Mouse (Mus musculus) bone marrow, adult 2 months (tissue): ENCODE measurements around the gene Senp7. TPM values are rescaled to one million over a fixed set of nuclear protein-coding genes. Genes with fewer than 3 reads are reported as not detected.
"Not testable (repeated sequence)": the region's sequence is repeated elsewhere in the genome, so short reads cannot be mapped to it uniquely, and the experiment has no call there.

ENCODE experiments used
- H3K27ac ChIP-seq: fragments of 200-500 bp; 2 replicates; pipeline ENCODE4 v1.5.1; 2012; ENCODE audit warnings: low read depth, mild to moderate bottlenecking, control low read depth, inconsistent platforms, low read length; ENCODE audit not compliant: control insufficient read depth, poor library complexity, insufficient read depth
- H3K4me1 ChIP-seq: fragments of 200-500 bp; 2 replicates; pipeline ENCODE4 v1.6.1; 2011; ENCODE audit warnings: low read length; ENCODE audit not compliant: control insufficient read depth, insufficient read depth
- H3K4me3 ChIP-seq: fragments of 200-500 bp; replicated peaks from 2 replicates; pipeline ENCODE3; 2011; ENCODE audit warnings: mild to moderate bottlenecking, low read depth, low read length, control low read depth; ENCODE audit not compliant: control insufficient read depth
- CTCF ChIP-seq: fragments of 200-500 bp; IDR thresholded peaks from 2 replicates; pipeline ENCODE4 v1.5.1; 2011; ENCODE audit warnings: low read length, control low read depth; ENCODE audit not compliant: control insufficient read depth, insufficient read depth
- POLR2A ChIP-seq: fragments of 200-500 bp; IDR thresholded peaks from 2 replicates; pipeline ENCODE4 v1.6.1; 2011; ENCODE audit warnings: low read depth, mild to moderate bottlenecking, control low read depth, low read length, borderline replicate concordance; ENCODE audit not compliant: control insufficient read depth
- WGBS: fragments of 180-500 bp; shearing (Covaris S2); methylation state at CpG from one replicate; pipeline ENCODE4 v1.1.7; 2018; 5-methylcytosine and 5-hydroxymethylcytosine counted together
- polyA plus RNA-seq: library from polyadenylated mRNA; stranded (reverse); fragments of >200 nt; gene quantifications from 2 replicates; pipeline ENCODE4 v1.2.4, GENCODE M21; 2011; ENCODE audit warnings: low replicate concordance; ENCODE audit not compliant: missing spikeins, insufficient read depth, insufficient read length

Senp7 gene
- polyA plus RNA-seq: 21.4 and 32.6 TPM in 2 replicates

GRCm38 (mm10) chr16:56048038-56048437 is at the start of gene Senp7:
Senp7 (plus strand) TSS chr16:56048338.
- H3K27ac ChIP-seq, H3K4me1 ChIP-seq, H3K4me3 ChIP-seq: not testable (repeated sequence)
- no CpG with 5 or more reads among the region's 4 CpGs for WGBS

- H3K4me1 ChIP-seq: no peaks in the 10 kb centered on the region
- TF ChIP-seq POLR2A: no peak
- TF ChIP-seq CTCF: no peak
- H3K4me3 ChIP-seq: no peak overlapping the region
- H3K27ac ChIP-seq: no peak overlapping the region
- 90% methylated on average over 11 of the region's 11 CpGs for WGBS
These were observed 41.3 kb upstream of the Senp7 start for GRCm38 (mm10) chr16:56006798-56007197.

GRCm38 (mm10) chr16:56008862-56009261 is 39.3 kb upstream of the Senp7 start:
- Histone ChIP-seq H3K4me1 (no peaks in the 10 kb centered on the region), H3K4me3 (no peak overlapping the region), H3K27ac (no peak overlapping the region)
- WGBS: 80% methylated on average over 1 of the region's 1 CpGs
- TF ChIP-seq CTCF (no peak), POLR2A (no peak)

GRCm38 (mm10) chr16:56012789-56013743 is 35.1 kb upstream of the Senp7 start:
- Histone ChIP-seq H3K4me1 (no peaks in the 10 kb centered on the region), H3K27ac (no peak overlapping the region), H3K4me3 (no peak overlapping the region)
- 93% methylated on average over 10 of the region's 10 CpGs for WGBS
- TF ChIP-seq CTCF: no peak
- no peak for TF ChIP-seq POLR2A

- Histone ChIP-seq H3K27ac (no peak overlapping the region), H3K4me3 (no peak overlapping the region), H3K4me1 (no peaks in the 10 kb centered on the region)
- WGBS: 86% methylated on average over 7 of the region's 7 CpGs
- no peak for TF ChIP-seq CTCF
- no peak for TF ChIP-seq POLR2A
These were observed 34.1 kb upstream of the Senp7 start for GRCm38 (mm10) chr16:56014076-56014475.

GRCm38 (mm10) chr16:56019660-56020059 is 28.5 kb upstream of the Senp7 start:
- no peak for TF ChIP-seq CTCF
- Histone ChIP-seq H3K4me1 (no peaks in the 10 kb centered on the region; the same call in 1 of the 2 replicates), H3K27ac (no peak overlapping the region), H3K4me3 (no peak overlapping the region)
- 92% methylated on average over 7 of the region's 7 CpGs for WGBS

- Histone ChIP-seq H3K4me1 (no peaks in the 10 kb centered on the region), H3K4me3 (peak overlapping the region; percentile 10), H3K27ac (no peak overlapping the region)
- TF ChIP-seq CTCF (no peak), POLR2A (no peak)
- 38% methylated on average over 12 of the region's 12 CpGs for WGBS
These were observed 20.1 kb upstream of the Senp7 start for GRCm38 (mm10) chr16:56027854-56028629.

GRCm38 (mm10) chr16:56028722-56029551 is 19.2 kb upstream of the Senp7 start:
- Histone ChIP-seq H3K27ac (peak overlapping the region; percentile 83), H3K4me1 (no peaks in the 10 kb centered on the region), H3K4me3 (peak overlapping the region; percentile 82)
- WGBS: under 1% methylated on average over 62 of the region's 62 CpGs
- TF ChIP-seq CTCF: no peak
- no peak for TF ChIP-seq POLR2A
